Mouse (Mus musculus) lung, embryonic 14.5 days (tissue): ENCODE measurements at regions not wholly inside any gene's neighbourhood (a gene's known extent, or its start where the extent isn't known, plus 50 kb on each side); places are given as distances from the start of the nearest gene placed in this dataset.

Experiments
- ATAC-seq: fragments of 200-750 bp; cut with Nextera tagmentation; 2 replicates; pipeline ENCODE4 v1.8.0; 2017; ENCODE audit warnings: mild to moderate bottlenecking, moderate TSS enrichment, moderate library complexity; ENCODE audit not compliant: insufficient read depth
- DNase-seq: peaks from one replicate; pipeline ENCODE4 v3.0.0-alpha.2; 2015
- H3K27ac ChIP-seq: fragments of 300-500 bp; sonication (generic); 2 replicates; pipeline ENCODE4 v1.5.1; 2014; ENCODE audit warnings: low read depth, mild to moderate bottlenecking, moderate library complexity
- H3K27me3 ChIP-seq: fragments of 300-500 bp; sonication (generic); 2 replicates; pipeline ENCODE4 v1.6.1; 2014; ENCODE audit warnings: low read length, control low read depth; ENCODE audit not compliant: insufficient read depth
- H3K36me3 ChIP-seq: fragments of 300-500 bp; sonication (generic); 2 replicates; pipeline ENCODE4 v1.6.1; 2014; ENCODE audit warnings: control low read depth; ENCODE audit not compliant: insufficient read depth
- H3K4me1 ChIP-seq: fragments of 300-500 bp; sonication (generic); 2 replicates; pipeline ENCODE4 v1.6.1; 2014; ENCODE audit warnings: antibody characterized with exemption, control low read depth; ENCODE audit not compliant: insufficient read depth
- H3K4me2 ChIP-seq: fragments of 300-500 bp; sonication (generic); 2 replicates; pipeline ENCODE4 v1.6.1; 2014; ENCODE audit warnings: mild to moderate bottlenecking
- H3K4me3 ChIP-seq: fragments of 300-500 bp; sonication (generic); 2 replicates; pipeline ENCODE4 v1.5.1; 2014; ENCODE audit warnings: low read depth, low read length
- H3K9ac ChIP-seq: fragments of 300-500 bp; sonication (generic); 2 replicates; pipeline ENCODE4 v1.6.1; 2014
- H3K9me3 ChIP-seq: fragments of 300-500 bp; sonication (generic); 2 replicates; pipeline ENCODE4 v1.6.1; 2016; ENCODE audit warnings: low read depth, low read length, control low read depth
- CTCF ChIP-seq: IDR thresholded peaks from 2 replicates; pipeline ENCODE4 v1.5.1; 2016; ENCODE audit warnings: antibody characterized with exemption, low read depth
- WGBS: fragments of 180-500 bp; shearing (Covaris S2); extraction: QIAGEN DNeasy Blood & Tissue Kit; methylation state at CpG from one replicate; pipeline ENCODE4 v1.1.7; 2014; 5-methylcytosine and 5-hydroxymethylcytosine counted together

- H3K27ac ChIP-seq, result no peak overlapping the region
- H3K4me3 ChIP-seq, result no peak overlapping the region
- no peak overlapping the region for H3K4me2 ChIP-seq
- H3K4me1 ChIP-seq, result no peaks in the 10 kb centered on the region
- DNase-seq, result no peak
- H3K36me3 ChIP-seq, result no peaks in the 10 kb centered on the region
- ATAC-seq, result no peak
- no peaks in the 10 kb centered on the region for H3K9me3 ChIP-seq
- no peak for TF ChIP-seq CTCF
- no peak overlapping the region for H3K9ac ChIP-seq
- WGBS, result 75% methylated on average over 5 of the region's 5 CpGs
- H3K27me3 ChIP-seq, result no peaks in the 10 kb centered on the region
Measured at GRCm38 (mm10) chr1:119173030-119173756, 119.8 kb upstream of the Gli2 start.

GRCm38 (mm10) chr1:119167443-119167842, 114.0 kb upstream of the Gli2 start:
- no peak for TF ChIP-seq CTCF
- H3K9me3 ChIP-seq, result no peaks in the 10 kb centered on the region
- no peaks in the 10 kb centered on the region for H3K27me3 ChIP-seq
- H3K36me3 ChIP-seq, result no peaks in the 10 kb centered on the region
- H3K4me2 ChIP-seq, result no peak overlapping the region
- ATAC-seq (no peak), DNase-seq (no peak)
- no peaks in the 10 kb centered on the region for H3K4me1 ChIP-seq
- WGBS, result 71% methylated on average over 5 of the region's 5 CpGs
- no peak overlapping the region for H3K9ac ChIP-seq
- no peak overlapping the region for H3K4me3 ChIP-seq
- no peak overlapping the region for H3K27ac ChIP-seq

GRCm38 (mm10) chr1:119166286-119166685, 112.9 kb upstream of the Gli2 start:
- Histone ChIP-seq H3K27me3 (no peaks in the 10 kb centered on the region), H3K4me1 (no peaks in the 10 kb centered on the region)
- no peak for ATAC-seq

GRCm38 (mm10) chr1:119164811-119165210, 111.4 kb upstream of the Gli2 start:
- no peak overlapping the region for H3K27ac ChIP-seq
- no peaks in the 10 kb centered on the region for H3K27me3 ChIP-seq
- no peaks in the 10 kb centered on the region for H3K36me3 ChIP-seq
- no peak overlapping the region for H3K9ac ChIP-seq
- DNase-seq (no peak), ATAC-seq (no peak)
- TF ChIP-seq CTCF, result no peak
- H3K4me2 ChIP-seq, result no peak overlapping the region
- no peak overlapping the region for H3K4me3 ChIP-seq
- 83% methylated on average over 5 of the region's 5 CpGs for WGBS
- no peaks in the 10 kb centered on the region for H3K9me3 ChIP-seq
- no peaks in the 10 kb centered on the region for H3K4me1 ChIP-seq

More at GRCm38 (mm10) chr1:119166286-119166685, 112.9 kb upstream of the Gli2 start:
- DNase-seq, result no peak
- Histone ChIP-seq H3K9ac (no peak overlapping the region), H3K9me3 (no peaks in the 10 kb centered on the region), H3K4me2 (no peak overlapping the region), H3K4me3 (no peak overlapping the region), H3K27ac (no peak overlapping the region), H3K36me3 (no peaks in the 10 kb centered on the region)
- 86% methylated on average over 7 of the region's 7 CpGs for WGBS
- no peak for TF ChIP-seq CTCF

GRCm38 (mm10) chr1:119163846-119164245, 110.4 kb upstream of the Gli2 start:
- H3K4me1 ChIP-seq, result no peaks in the 10 kb centered on the region
- no peak for TF ChIP-seq CTCF
- H3K9me3 ChIP-seq, result no peaks in the 10 kb centered on the region
- ATAC-seq (no peak), DNase-seq (no peak)
- H3K27me3 ChIP-seq, result no peaks in the 10 kb centered on the region
- no peak overlapping the region for H3K9ac ChIP-seq
- no peaks in the 10 kb centered on the region for H3K36me3 ChIP-seq
- no peak overlapping the region for H3K4me2 ChIP-seq
- H3K4me3 ChIP-seq, result no peak overlapping the region
- H3K27ac ChIP-seq, result no peak overlapping the region

DNA sequence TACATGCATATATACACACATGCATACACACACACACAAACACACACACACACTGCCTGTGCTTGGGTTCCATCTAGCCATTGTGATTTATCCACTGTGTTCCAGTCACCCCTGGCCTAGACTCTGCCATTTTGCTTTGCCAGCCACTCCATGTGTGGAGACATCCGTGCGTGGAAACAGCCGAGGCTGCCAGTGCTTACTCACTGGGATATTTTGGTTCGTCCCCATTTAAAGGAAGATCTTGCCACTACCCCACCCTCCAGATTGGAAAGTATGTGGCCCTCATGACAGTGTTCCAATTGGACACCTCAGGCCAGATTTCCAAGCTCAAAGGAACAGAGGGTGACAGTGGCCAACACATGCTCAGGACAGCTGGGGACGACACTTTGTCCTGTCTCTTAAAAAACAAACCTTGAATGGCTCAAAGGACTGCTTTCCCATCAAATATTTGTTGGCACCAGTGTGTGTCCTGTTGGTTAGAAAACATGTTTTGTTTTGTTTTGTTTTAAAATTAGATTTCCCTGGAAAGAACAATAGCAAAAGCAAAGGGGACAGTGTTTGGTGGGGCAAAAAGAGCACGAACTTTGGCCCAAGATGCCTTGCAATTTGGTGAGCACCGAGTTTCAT, 109.8 kb upstream of the Gli2 start:
- ATAC-seq, result no peak
- no peak overlapping the region for H3K4me2 ChIP-seq
- no peak overlapping the region for H3K4me3 ChIP-seq
- H3K9me3 ChIP-seq, result no peaks in the 10 kb centered on the region
- no peak for TF ChIP-seq CTCF
- no peaks in the 10 kb centered on the region for H3K36me3 ChIP-seq
- H3K4me1 ChIP-seq, result no peaks in the 10 kb centered on the region
- no peaks in the 10 kb centered on the region for H3K27me3 ChIP-seq
- DNase-seq, result no peak
- no peak overlapping the region for H3K27ac ChIP-seq
- no peak overlapping the region for H3K9ac ChIP-seq
- WGBS, result 80% methylated on average over 7 of the region's 7 CpGs

DNA sequence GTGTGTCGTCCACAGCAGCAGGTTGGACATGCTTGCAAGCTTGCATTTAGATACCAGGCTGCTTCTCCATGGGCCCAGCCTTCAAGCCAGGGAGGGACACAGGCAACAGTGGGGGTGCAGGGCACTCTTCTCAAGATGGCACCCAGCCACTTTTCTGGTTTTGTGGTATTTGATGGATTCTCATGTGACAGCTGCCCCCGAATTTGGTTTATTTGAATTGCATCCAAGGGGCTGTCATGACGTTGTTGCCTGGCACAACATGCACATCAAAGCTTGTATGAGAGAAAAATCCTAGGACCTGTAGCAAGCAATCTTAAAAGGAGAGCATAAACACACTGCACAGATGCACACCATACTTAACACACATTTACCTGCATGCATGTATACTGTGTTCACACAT, 108.3 kb upstream of the Gli2 start:
- H3K36me3 ChIP-seq, result no peaks in the 10 kb centered on the region
- H3K9ac ChIP-seq, result no peak overlapping the region
- DNase-seq (no peak), ATAC-seq (no peak)
- H3K4me3 ChIP-seq, result no peak overlapping the region
- TF ChIP-seq CTCF, result no peak
- H3K4me2 ChIP-seq, result no peak overlapping the region
- H3K4me1 ChIP-seq, result no peaks in the 10 kb centered on the region
- no peaks in the 10 kb centered on the region for H3K27me3 ChIP-seq
- WGBS, result 54% methylated on average over 3 of the region's 3 CpGs
- H3K9me3 ChIP-seq, result no peaks in the 10 kb centered on the region
- H3K27ac ChIP-seq, result no peak overlapping the region
